Mouse (Mus musculus) C2C12 (cell line): ENCODE results near the gene Arf5.

Experiments used
- CEBPB ChIP-seq: IDR thresholded peaks from one replicate; pipeline ENCODE4 v1.6.1; 2011; ENCODE audit warnings: low read depth, mild to moderate bottlenecking, control low read depth, moderate library complexity
- CTCF ChIP-seq: IDR thresholded peaks from one replicate; pipeline ENCODE4 v1.5.1; 2011; ENCODE audit not compliant: control insufficient read depth, insufficient read depth, insufficient read length
- MAX ChIP-seq: IDR thresholded peaks from one replicate; pipeline ENCODE4 v1.6.1; 2011; ENCODE audit warnings: mild to moderate bottlenecking, control low read depth
- MYOD1 ChIP-seq: IDR thresholded peaks from one replicate; pipeline ENCODE4 v1.6.1; 2011; ENCODE audit warnings: low read depth; ENCODE audit not compliant: control insufficient read depth, insufficient read length
- MYOG ChIP-seq: IDR thresholded peaks from one replicate; pipeline ENCODE4 v1.6.1; 2011; ENCODE audit not compliant: control insufficient read depth, insufficient read length; ENCODE audit errors: extremely low read depth
- USF1 ChIP-seq: IDR thresholded peaks from one replicate; pipeline ENCODE4 v1.6.1; 2011; ENCODE audit warnings: low read depth, mild to moderate bottlenecking, control low read depth, moderate library complexity

DNA sequence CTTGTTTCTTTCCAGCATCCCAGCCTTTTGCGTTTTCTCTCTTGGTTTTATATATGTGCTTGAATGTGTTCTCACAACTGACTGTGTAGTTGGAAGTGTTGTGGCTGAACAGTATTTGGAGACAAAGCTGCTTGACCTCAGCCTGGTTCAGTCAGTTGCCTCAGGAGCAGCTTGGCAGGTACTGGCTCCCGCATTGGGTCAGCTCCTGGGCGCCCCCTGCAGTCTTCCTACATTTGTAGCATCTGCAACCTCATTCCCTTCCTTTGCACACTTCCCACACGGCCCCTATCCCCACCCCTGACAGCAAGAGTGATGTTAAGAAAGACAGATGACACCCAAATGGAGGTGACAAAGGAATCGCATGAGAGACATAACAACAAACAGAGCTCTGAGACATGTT lies 37.2 kb downstream of the Arf5 start:
- TF ChIP-seq CTCF (no peak), USF1 (no peak), MAX (no peak), CEBPB (no peak), MYOG (no peak), MYOD1 (no peak)
